Mouse (Mus musculus) bone marrow, adult 2 months (tissue): ENCODE data around the gene Col27a1.

Experiments
- CTCF ChIP-seq: fragments of 200-500 bp; IDR thresholded peaks from 2 replicates; pipeline ENCODE4 v1.5.1; 2011; ENCODE audit warnings: low read length, control low read depth; ENCODE audit not compliant: control insufficient read depth, insufficient read depth
- POLR2A ChIP-seq: fragments of 200-500 bp; IDR thresholded peaks from 2 replicates; pipeline ENCODE4 v1.6.1; 2011; ENCODE audit warnings: low read depth, mild to moderate bottlenecking, control low read depth, low read length, borderline replicate concordance; ENCODE audit not compliant: control insufficient read depth

- TF ChIP-seq CTCF (no peak), POLR2A (no peak)
Measured at GRCm38 (mm10) chr4:63259066-63259465, 45.3 kb downstream of the Col27a1 start.
